Mouse (Mus musculus) ES-E14 (cell line): Measurements from ENCODE around the gene Stim2.

ENCODE experiments used
- HCFC1 ChIP-seq: IDR thresholded peaks from 2 replicates; pipeline ENCODE4 v1.6.1; 2012; ENCODE audit warnings: low read length, inconsistent platforms, borderline replicate concordance; ENCODE audit not compliant: insufficient read depth
- ZC3H11A ChIP-seq: IDR thresholded peaks from 2 replicates; pipeline ENCODE4 v1.6.1; 2012; ENCODE audit warnings: low read depth, mild to moderate bottlenecking, inconsistent platforms, low read length, borderline replicate concordance
- ZNF384 ChIP-seq: IDR thresholded peaks from 2 replicates; pipeline ENCODE4 v1.6.1; 2012; ENCODE audit warnings: low read depth, low read length, inconsistent platforms

GRCm38 (mm10) chr5:54109096-54109495 lies 110.8 kb downstream of the Stim2 start:
- TF ChIP-seq ZNF384 (no peak), HCFC1 (no peak), ZC3H11A (no peak)
